Mouse (Mus musculus): ENCODE measurements at regions not wholly inside any gene's neighbourhood (a gene's known extent, or its start where the extent isn't known, plus 50 kb on each side); places are given as distances from the start of the nearest gene placed in this dataset.
A peak's percentile ranks its signal among the peaks of the same experiment; 100 is the strongest.

DNA sequence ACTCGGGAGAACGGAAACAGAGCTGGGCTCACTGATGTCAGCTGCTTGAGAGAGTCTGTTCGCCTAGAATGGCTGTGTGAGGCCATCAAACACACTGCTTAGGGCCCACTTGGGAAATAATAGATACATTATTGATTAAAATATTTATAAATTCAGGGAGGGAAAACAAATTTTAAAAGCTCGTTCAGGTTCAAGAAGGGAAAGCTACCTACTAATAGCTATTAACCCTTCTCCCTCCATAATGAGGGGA, 393.0 kb upstream of the Tenm3 start:
- DNase-seq = no peak

DNA sequence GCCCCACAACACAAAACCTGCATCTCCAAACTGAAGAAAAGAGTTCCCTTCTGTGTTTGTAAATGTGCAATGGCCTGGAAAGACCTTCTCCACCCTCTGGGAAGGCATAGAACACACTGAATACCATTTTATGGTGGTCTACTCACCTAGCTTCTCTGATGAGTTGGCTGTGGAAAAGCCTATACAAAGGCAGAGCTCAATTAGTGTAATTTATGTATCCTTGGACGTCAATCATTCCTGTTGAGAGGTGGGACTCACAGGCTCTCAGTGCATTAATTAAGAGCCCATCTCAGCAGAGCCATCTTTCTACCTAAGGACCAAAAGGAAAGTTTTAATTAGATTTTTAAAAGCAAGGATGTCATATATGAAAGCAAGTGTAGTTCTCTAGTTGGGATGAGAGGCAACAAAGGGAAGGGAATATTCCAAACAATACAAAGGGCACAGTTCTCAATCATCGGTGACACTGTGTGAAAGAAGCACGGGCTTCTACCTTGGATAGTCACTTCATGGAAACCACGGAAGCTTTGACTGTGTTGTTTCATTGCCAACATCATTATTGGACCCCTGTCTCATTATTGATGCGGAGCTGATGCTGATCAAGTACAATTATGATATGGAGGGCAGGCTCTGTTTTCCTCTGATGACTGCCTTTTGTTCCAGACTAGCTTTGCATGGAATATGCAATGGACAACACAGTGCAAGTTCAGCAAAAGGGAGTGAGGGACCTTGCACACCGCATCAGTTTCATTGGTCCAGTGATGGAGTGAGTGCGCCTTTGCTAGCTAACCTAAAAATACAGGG, 392.5 kb upstream of the Tenm3 start:
- no peak for DNase-seq

GRCm38 (mm10) chr8:49223841-49224420, 380.2 kb upstream of the Tenm3 start:
- DNase-seq = no peak

GRCm38 (mm10) chr8:49195333-49195640, 351.5 kb upstream of the Tenm3 start:
- DNase-seq = no peak

- no peak for DNase-seq
These were observed 351.0 kb upstream of the Tenm3 start for GRCm38 (mm10) chr8:49194592-49195332.

DNA sequence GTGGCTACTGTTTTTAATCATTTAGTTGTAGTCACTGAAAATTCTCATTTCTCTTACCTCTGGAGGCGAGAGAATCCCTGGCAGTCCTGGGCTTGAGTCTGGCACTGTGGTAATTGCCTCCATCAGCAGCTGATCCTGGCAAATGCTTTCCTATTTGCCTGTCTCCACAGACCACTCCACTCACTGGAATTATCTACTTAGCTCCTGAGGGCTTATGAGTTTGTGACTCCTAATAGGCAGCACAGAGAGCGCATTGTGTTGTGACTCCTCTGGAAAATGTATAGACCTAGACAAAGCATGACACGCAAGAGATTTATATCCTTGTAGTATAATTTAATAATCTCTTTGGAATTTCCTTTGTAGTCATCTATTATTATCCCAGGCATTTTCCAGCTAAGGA, 343.1 kb upstream of the Tenm3 start:
- no peak for DNase-seq

GRCm38 (mm10) chr8:49175386-49175785, 331.6 kb upstream of the Tenm3 start:
- no peak for DNase-seq

DNA sequence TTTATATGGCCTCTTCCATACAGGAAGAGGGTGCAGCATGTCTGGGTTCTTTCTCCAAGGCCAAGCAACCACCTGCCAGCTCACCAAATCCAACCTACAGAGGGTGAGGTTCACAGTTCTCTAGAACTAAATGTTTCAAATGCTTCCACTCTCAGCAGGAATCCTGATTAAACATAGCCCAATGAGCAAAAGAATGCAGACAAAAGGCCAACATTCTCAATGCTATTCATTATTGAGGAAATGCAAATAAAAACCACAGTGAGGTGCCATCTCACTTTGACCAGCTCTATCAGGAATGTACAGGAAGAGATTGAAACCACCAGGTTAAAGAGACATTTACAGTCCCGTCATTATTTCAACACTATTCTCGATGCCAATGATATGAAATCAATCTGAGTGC, 331.2 kb upstream of the Tenm3 start:
- DNase-seq = no peak

DNA sequence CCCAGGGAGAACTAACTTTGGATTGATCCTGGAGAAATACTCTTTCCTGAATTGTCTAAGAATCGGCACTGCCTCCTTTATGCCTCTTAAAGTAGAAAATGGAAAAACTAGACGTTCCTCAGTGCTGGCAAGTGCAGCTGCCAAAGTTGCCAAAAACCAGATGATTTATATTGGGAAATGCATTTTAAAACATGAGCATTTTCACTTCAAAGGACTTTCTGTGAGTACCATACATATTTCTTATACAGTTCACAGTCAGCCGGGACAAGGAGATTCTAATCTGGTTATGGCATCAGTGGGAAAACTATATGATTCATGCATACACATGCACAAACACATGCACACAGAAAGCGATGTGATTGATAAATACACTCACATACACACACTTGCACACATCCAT, 315.6 kb upstream of the Tenm3 start:
- DNase-seq = no peak

DNA sequence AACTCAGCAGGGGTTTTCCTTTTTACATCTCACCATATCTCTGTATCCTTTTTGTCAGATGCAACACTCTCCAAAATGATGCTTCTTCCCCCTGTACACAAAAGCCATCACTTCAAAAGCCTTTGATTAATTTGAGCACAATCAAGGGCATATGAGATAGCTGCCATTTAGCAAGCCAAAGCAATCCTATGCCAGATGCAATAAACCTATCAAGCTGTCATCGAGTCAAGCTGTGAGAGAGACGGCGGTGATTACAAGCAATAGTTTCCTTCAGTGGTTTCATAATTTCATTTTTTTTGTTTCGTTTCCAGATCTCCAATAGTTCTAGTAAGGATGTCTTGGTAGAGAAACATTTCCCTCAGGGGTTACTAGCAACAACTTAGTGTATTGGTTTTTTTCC, 314.4 kb upstream of the Tenm3 start:
- DNase-seq = no peak

DNA sequence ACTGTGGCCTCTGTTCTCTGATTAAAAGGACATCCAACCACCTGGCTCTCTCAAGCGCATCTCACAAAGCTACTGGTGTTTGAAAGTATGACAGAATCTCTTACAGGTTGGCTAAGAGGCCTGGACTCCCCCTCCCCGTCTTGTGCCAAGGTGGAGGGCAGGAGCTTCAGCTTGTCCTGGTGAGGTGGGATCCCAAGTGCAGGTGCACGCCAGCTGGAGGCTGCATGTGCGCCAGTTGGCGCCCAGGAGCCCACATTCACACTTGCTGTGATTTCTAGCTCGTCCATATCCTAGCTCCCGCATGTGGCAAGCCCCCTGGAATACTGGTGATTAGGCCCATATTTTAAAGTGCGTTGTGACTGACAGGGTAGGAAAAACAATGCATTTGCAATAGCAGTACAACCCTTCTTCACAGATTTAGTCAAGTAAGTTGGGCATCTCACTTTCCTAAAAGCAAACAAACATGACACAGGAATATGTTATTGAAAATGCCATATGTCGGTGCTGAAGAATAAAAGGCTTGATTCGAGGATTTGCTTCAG, 292.8 kb upstream of the Tenm3 start:
- DNase-seq = no peak

- no peak for DNase-seq
These were observed 265.3 kb upstream of the Tenm3 start for GRCm38 (mm10) chr8:49109095-49109494.

- DNase-seq = no peak
These were observed 264.9 kb upstream of the Tenm3 start for GRCm38 (mm10) chr8:49108665-49109064.

GRCm38 (mm10) chr8:49106531-49106930, 262.8 kb upstream of the Tenm3 start:
- DNase-seq = no peak

DNA sequence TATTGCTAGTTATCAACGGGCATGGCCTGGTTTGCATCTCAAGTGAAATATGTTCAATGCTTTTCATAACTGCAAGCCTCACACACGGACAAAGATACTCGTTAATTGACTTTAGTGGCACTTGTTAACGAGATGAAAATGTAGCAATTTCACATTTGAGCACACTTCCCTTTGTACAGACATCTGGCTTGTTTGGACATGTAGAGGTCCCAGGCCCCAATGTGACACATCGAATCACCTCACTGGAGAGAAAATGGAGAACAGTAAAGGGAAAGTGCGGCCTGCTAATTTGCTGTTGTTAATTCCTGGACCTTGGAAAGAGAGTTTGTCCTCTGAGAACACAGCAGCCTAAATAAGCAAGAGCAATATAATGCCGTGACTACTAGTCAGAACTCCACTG, 257.4 kb upstream of the Tenm3 start:
- DNase-seq = no peak

DNA sequence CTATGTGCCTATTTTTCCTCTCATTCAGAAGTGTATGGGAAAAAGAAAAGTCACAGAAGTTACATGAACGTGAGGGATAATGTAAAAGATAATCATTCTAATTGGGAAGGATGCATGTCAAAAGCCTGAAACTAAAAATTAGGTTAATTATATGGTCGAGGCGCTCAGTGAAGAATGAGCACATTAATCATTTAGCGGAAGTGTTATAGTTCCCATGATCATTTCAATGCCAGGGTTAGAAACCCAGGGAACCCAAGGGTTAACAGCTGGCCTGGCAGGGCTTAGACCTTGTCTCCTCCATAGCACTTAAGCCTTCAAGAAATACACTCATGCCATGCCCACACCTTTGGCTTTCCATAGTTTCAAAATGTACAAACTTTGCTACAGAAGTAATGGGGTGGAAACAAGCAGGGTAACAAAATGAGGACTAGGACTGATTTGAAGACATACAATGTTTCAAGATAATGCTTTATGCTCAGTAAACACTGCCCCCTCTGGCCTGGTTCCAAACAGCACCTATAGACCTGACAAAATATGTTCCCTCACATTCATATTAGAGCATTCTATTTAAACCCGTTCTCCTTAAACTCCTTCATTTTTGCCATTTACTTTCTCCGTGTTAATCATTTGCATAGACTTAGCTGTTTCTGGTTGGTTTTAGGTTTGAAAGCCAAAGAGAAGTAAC, 240.6 kb upstream of the Tenm3 start:
- DNase-seq = no peak

DNA sequence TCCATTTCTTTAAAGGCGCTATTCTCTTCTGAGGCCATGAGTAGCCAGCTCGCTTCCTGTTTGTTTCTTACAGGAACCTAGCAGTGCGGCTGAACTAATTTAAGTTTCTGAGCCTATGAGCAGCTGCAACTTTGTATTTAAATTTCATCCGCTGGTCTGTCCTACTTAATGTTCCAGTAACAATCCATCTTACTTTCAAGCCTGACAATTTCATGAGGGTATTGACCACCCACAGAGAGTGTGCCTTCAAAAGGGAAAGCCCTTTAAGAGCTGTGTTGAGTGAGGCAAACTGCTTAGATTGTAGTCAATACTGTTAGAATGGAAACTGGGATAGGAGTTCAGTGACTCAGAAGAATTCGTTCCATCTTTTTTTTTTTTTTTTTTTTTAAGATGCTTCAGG, 225.7 kb upstream of the Tenm3 start:
- DNase-seq = no peak

GRCm38 (mm10) chr8:49063256-49063655, 219.5 kb upstream of the Tenm3 start:
- no peak for DNase-seq

DNA sequence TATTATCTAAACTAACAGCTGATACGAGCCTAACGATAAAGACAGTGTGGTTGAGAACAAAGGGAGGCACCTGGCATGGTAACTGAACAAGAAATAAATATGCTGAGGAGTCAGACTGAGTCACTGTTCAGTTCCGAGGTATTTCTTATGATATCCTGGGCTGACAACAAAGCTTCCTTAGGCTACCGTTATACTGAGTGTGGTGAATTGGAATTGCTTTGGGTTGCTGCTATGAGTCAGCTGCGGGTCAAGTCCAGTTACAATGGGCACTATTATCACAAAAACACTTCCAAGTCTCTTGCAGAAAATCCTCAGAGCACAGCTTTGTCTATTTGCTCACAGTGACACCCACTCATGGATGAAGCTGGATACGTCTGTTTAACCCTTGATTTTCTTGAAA, 199.5 kb upstream of the Tenm3 start:
- no peak for DNase-seq

- no peak for DNase-seq
These were observed 192.4 kb upstream of the Tenm3 start for GRCm38 (mm10) chr8:49035970-49036700.

DNA sequence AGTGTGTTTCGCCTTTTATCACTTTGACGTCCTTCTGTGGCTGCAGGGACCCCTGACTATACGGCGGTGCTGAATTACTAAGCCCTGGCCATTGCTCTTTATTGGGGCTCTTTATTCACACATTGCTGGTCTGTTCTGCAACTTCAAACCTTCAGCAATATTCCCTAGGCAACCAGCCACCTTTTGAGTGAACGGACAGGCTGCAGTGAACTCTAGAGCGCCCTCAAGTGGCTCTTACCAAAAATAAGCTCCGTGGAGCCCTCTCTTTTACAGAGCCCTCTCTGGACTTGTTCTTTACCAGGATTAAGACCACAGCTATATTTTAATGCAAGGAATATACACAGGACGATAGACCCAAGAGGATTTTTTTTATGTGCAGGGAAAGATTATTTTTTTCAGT, 191.8 kb upstream of the Tenm3 start:
- DNase-seq = peak; percentile 18 to 42

DNA sequence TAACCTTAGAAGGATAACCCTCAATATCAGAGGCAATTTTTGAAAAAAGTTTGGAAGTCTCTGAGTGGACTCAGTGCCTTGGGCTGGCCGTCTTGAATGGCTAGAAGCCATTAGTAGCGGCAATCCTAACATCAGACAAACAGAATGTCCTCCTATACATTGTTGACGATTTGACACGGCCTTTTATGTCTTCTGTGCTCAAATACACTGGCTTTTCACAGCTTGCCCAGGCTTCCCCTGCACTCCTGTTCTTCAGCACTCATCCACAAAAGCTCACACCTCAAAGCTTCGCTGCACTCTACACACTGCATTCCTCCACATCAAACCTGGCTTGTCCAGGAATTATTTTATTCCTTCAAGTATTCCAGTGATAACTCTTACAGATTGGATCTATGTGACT, 186.5 kb upstream of the Tenm3 start:
- DNase-seq = no peak
